ENCODE assay signal across 22 mouse cellular contexts in genomic region chr3:154611888-154612287, GRCm38 (mm10). TPM values are rescaled to one million over a fixed set of nuclear protein-coding genes. Genes with fewer than 3 reads are reported as not detected.
A peak's percentile ranks its signal among the peaks of the same experiment; 100 is the strongest.
DNase-seq lines count a peak whose midpoint lies in the region; ATAC-seq and TF ChIP-seq lines count a peak whose summit lies in the region.
"Had no signal": no experiment of that assay in that cellular context is flagged by ENCODE, and none has a peak within 500 bp of the region (broad histone marks: within the 10 kb centered on the region; RNA-seq: fewer than 3 reads in every experiment).

No protein-coding gene starts in this region.

- H3K9me3 ChIP-seq in kidney, postnatal 0 days (replicated peaks; ENCODE audit: low read length): no peaks in the 10 kb centered on the region
- no peaks in the 10 kb centered on the region for H3K9me3 ChIP-seq in kidney, embryonic 14.5 days (ENCODE audit: control insufficient read depth, low read length)
- no peaks in the 10 kb centered on the region for H3K9me3 ChIP-seq in ES-E14 (ENCODE audit: control insufficient read depth, insufficient read depth, low read depth, low read length)
- H3K9me3 ChIP-seq: forebrain, embryonic 15.5 days; heart, embryonic 15.5 days; hindbrain, embryonic 10.5 days; limb, embryonic 10.5 days; liver, embryonic 15.5 days; neural tube, embryonic 15.5 days had no signal

- peak; percentile 24; the same call in 1 of the 2 replicates for TF ChIP-seq CTCF in kidney, postnatal 0 days (IDR thresholded peaks at IDR 0.05; ENCODE audit: low read depth)

- no peak overlapping the region for H3K4me3 ChIP-seq in kidney, postnatal 0 days (replicated peaks; ENCODE audit: low read depth, low read length)
- no peak overlapping the region for H3K4me3 ChIP-seq in kidney, embryonic 14.5 days (ENCODE audit: low read length)
- no peak overlapping the region for H3K4me3 ChIP-seq in ES-E14 (ENCODE audit: insufficient read depth in 1 of 2, low read depth in 1 of 2, low read length in 2 of 2, poor library complexity in 1 of 2, severe bottlenecking in 1 of 2)
- H3K4me3 ChIP-seq: erythroblast, embryonic 14.5 days; forebrain, embryonic 15.5 days; heart, embryonic 15.5 days; hindbrain, embryonic 10.5 days; limb, embryonic 10.5 days; liver, embryonic 15.5 days; myocyte; neural tube, embryonic 15.5 days had no signal

- WGBS in kidney, postnatal 0 days: 90% methylated on average over 3 of the region's 3 CpGs
- 86% methylated on average over 3 of the region's 3 CpGs for WGBS in kidney, embryonic 14.5 days

- no peaks in the 10 kb centered on the region for H3K27me3 ChIP-seq in kidney, postnatal 0 days (ENCODE audit: insufficient read depth, low read length)
- H3K27me3 ChIP-seq in kidney, embryonic 14.5 days (ENCODE audit: control insufficient read depth, insufficient read depth, low read length): no peaks in the 10 kb centered on the region
- H3K27me3 ChIP-seq: forebrain, embryonic 15.5 days; heart, embryonic 15.5 days; liver, embryonic 15.5 days; neural tube, embryonic 15.5 days had no signal

- ATAC-seq in kidney, postnatal 0 days (replicated peaks; ENCODE audit: low FRiP score, low read depth): no peak
- ATAC-seq in kidney, embryonic 14.5 days (ENCODE audit: low FRiP score, low TSS enrichment): no peak
- ATAC-seq: forebrain, embryonic 15.5 days; inflammation-experienced regulatory T-cells, adult 6 months had no signal

- H3K36me3 ChIP-seq in kidney, postnatal 0 days (ENCODE audit: insufficient read depth, low read length): 0 out of 2 replicates have a peak, but pooled peaks cover 8% of the 10 kb centered on the region
- peaks cover 13% of the 10 kb centered on the region; the same call in 1 of the 2 replicates for H3K36me3 ChIP-seq in kidney, embryonic 14.5 days (ENCODE audit: control insufficient read depth, insufficient read depth, low read length)
- peaks cover 12% of the 10 kb centered on the region; the same call in 1 of the 2 replicates for H3K36me3 ChIP-seq in ES-E14 (ENCODE audit: control insufficient read depth, insufficient read depth, low read length, poor library complexity, severe bottlenecking)
- H3K36me3 ChIP-seq: forebrain, embryonic 15.5 days; neural tube, embryonic 15.5 days had no signal

- no peak overlapping the region for H3K4me2 ChIP-seq in kidney, postnatal 0 days (ENCODE audit: low read length)
- no peak overlapping the region for H3K4me2 ChIP-seq in kidney, embryonic 14.5 days (replicated peaks; ENCODE audit: low read depth, low read length)
- H3K4me2 ChIP-seq: forebrain, embryonic 15.5 days; heart, embryonic 15.5 days; liver, embryonic 15.5 days; neural tube, embryonic 15.5 days had no signal

- no peak overlapping the region for H3K27ac ChIP-seq in kidney, postnatal 0 days
- no peak overlapping the region for H3K27ac ChIP-seq in kidney, embryonic 14.5 days (ENCODE audit: low read depth, low read length)
- H3K27ac ChIP-seq in ES-E14 (ENCODE audit: insufficient read depth, low read depth, low read length, poor library complexity, severe bottlenecking): no peak overlapping the region
- H3K27ac ChIP-seq: forebrain, embryonic 15.5 days; heart, embryonic 15.5 days; hindbrain, embryonic 10.5 days; limb, embryonic 10.5 days; liver, embryonic 15.5 days; neural tube, embryonic 15.5 days had no signal

- no peaks in the 10 kb centered on the region for H3K4me1 ChIP-seq in kidney, postnatal 0 days (replicated peaks; ENCODE audit: insufficient read depth, low read length)
- H3K4me1 ChIP-seq in kidney, embryonic 14.5 days (ENCODE audit: control insufficient read depth, insufficient read depth, low read length): no peaks in the 10 kb centered on the region
- H3K4me1 ChIP-seq in ES-E14 (ENCODE audit: control insufficient read depth in 2 of 2, insufficient read depth in 2 of 2, low read length in 2 of 2, poor library complexity in 1 of 2): no peaks in the 10 kb centered on the region
- H3K4me1 ChIP-seq: forebrain, embryonic 15.5 days; heart, embryonic 15.5 days; hindbrain, embryonic 10.5 days; limb, embryonic 10.5 days; liver, embryonic 15.5 days; neural tube, embryonic 15.5 days had no signal

- no peak for DNase-seq in kidney, postnatal 0 days (ENCODE audit: low spot score)
- peak; percentile 25 for DNase-seq in 416B (ENCODE audit: low read depth)
- peak; percentile 51 for DNase-seq in ES-E14 (ENCODE audit: low read depth, low spot score)
- DNase-seq in induced T-regulatory cell, adult 2 months (ENCODE audit: low read depth): peak; percentile 7
- DNase-seq in spleen, postnatal 10 days (ENCODE audit: low spot score in 2 of 2): no peak
- DNase-seq in Muller cell, postnatal 12 days (ENCODE audit: inconsistent ontology term): no peak
- no peak for DNase-seq in layer of hippocampus, adult 9-10 months (ENCODE audit: low spot score)
- DNase-seq: adrenal gland, adult 8-10 months; cerebellum, adult 11-12 months; cerebellum, postnatal 25 days; midbrain, embryonic 14.5 days; thymus, adult 18-20 months had no signal

- in situ Hi-C loops in ES-E14 (cut with MboI; ENCODE audit: low sequenced_read_pairs in 2 of 2, unreplicated experiment in 2 of 2): no loop called here

- H3K9ac ChIP-seq in kidney, postnatal 0 days (ENCODE audit: low read depth, low read length): no peak overlapping the region
- no peak overlapping the region for H3K9ac ChIP-seq in kidney, embryonic 14.5 days (ENCODE audit: low read depth, low read length)
- no peak overlapping the region for H3K9ac ChIP-seq in ES-E14 (ENCODE audit: insufficient read depth, low read depth, low read length, poor library complexity, severe bottlenecking)
- H3K9ac ChIP-seq: forebrain, embryonic 15.5 days; heart, embryonic 15.5 days; liver, embryonic 15.5 days; neural tube, embryonic 15.5 days had no signal

TF ChIP-seq in ES-E14, 5 proteins besides CTCF, POLR2A, EP300 and RAD21:
- TF ChIP-seq HCFC1 (IDR thresholded peaks at IDR 0.05; ENCODE audit: borderline replicate concordance, insufficient read depth, low read length) (no peak), MAFK (IDR thresholded peaks at IDR 0.05; ENCODE audit: insufficient read depth, low read depth, low read length) (no peak), CHD2 (IDR thresholded peaks at IDR 0.05; ENCODE audit: low read depth, low read length) (no peak), ZC3H11A (IDR thresholded peaks at IDR 0.05; ENCODE audit: borderline replicate concordance, low read depth, low read length) (no peak), ZNF384 (IDR thresholded peaks at IDR 0.05; ENCODE audit: low read depth, low read length) (no peak)
TF ChIP-seq in ES-E14: peak in this region for 0.

RNA-seq across cellular contexts. Expression of gene Tyw3, which starts 15.0 kb away (rescaled TPM):
- polyA plus RNA-seq in kidney, postnatal 0 days (2015; fragmentation: Nextera tagmentation; extraction: Ambion mirVana): 16.3 and 16.8 TPM in 2 replicates
- polyA plus RNA-seq in kidney, embryonic 14.5 days (2014; fragmentation: Nextera tagmentation; extraction: Ambion mirVana): 18.6 and 21.5 TPM in 2 replicates
- 20.7 and 25.1 TPM in 2 replicates for total RNA-seq in ES-E14 (2012; rRNA removed)

RNA-seq across cellular contexts. Expression of gene Cryz, which starts 15.4 kb away (rescaled TPM):
- polyA plus RNA-seq in kidney, postnatal 0 days (2015; fragmentation: Nextera tagmentation; extraction: Ambion mirVana): 92.1 and 104 TPM in 2 replicates
- 28.5 and 33.4 TPM in 2 replicates for polyA plus RNA-seq in kidney, embryonic 14.5 days (2014; fragmentation: Nextera tagmentation; extraction: Ambion mirVana)
- 11.3 and 14.5 TPM in 2 replicates for total RNA-seq in ES-E14 (2012; rRNA removed)

RNA-seq across cellular contexts. Expression of gene Erich3, which starts 51.8 kb away (rescaled TPM):
- polyA plus RNA-seq in kidney, postnatal 0 days (2015; fragmentation: Nextera tagmentation; extraction: Ambion mirVana): not detected in 2 replicates
- polyA plus RNA-seq in kidney, embryonic 14.5 days (2014; fragmentation: Nextera tagmentation; extraction: Ambion mirVana): 0.26 TPM in 1 of 2 replicates, not detected in the other
- total RNA-seq in ES-E14 (2012; rRNA removed): 0.05 and 0.09 TPM in 2 replicates
- polyA plus RNA-seq: erythroblast, embryonic 14.5 days; inflammation-experienced regulatory T-cells, adult 6 months; liver, embryonic 15.5 days; myocyte had no signal

Comparison
In these comparisons a context has a peak if more than half of its experiments do, and no peak if none do; other contexts are left out.
1. DNase-seq: peak in 416B (single experiment), ES-E14 (single experiment) and induced T-regulatory cell, adult 2 months (single experiment); none in kidney, postnatal 0 days (single experiment), spleen, postnatal 10 days (0 of 2), Muller cell, postnatal 12 days (single experiment) and layer of hippocampus, adult 9-10 months (single experiment).